Mouse (Mus musculus) stomach, embryonic 14.5 days (tissue): ENCODE results near the gene Tectb. TPM values are rescaled to one million over a fixed set of nuclear protein-coding genes. Genes with fewer than 3 reads are reported as not detected.
"Not testable (repeated sequence)": the region's sequence is repeated elsewhere in the genome, so short reads cannot be mapped to it uniquely, and the experiment has no call there.

Experiments used
- ATAC-seq: fragments of 200-750 bp; cut with Nextera tagmentation; 2 replicates; pipeline ENCODE4 v1.8.0; 2017; ENCODE audit warnings: low read depth, moderate TSS enrichment; ENCODE audit not compliant: insufficient number of reproducible peaks, insufficient read depth, low FRiP score
- H3K27ac ChIP-seq: fragments of 300-500 bp; sonication (generic); 2 replicates; pipeline ENCODE4 v1.5.1; 2014; ENCODE audit warnings: mild to moderate bottlenecking, low read length, moderate library complexity, mixed read lengths
- H3K27me3 ChIP-seq: fragments of 300-500 bp; sonication (generic); 2 replicates; pipeline ENCODE4 v1.6.1; 2014; ENCODE audit warnings: low read length, control low read depth, mixed read lengths; ENCODE audit not compliant: control insufficient read depth, insufficient read depth
- H3K36me3 ChIP-seq: fragments of 300-500 bp; sonication (generic); 2 replicates; pipeline ENCODE4 v1.6.1; 2014; ENCODE audit warnings: mild to moderate bottlenecking, control low read depth, low read length, moderate library complexity, mixed read lengths; ENCODE audit not compliant: control insufficient read depth, insufficient read depth
- H3K4me1 ChIP-seq: fragments of 300-500 bp; sonication (generic); 2 replicates; pipeline ENCODE4 v1.6.1; 2014; ENCODE audit warnings: low read length, control low read depth, mixed read lengths; ENCODE audit not compliant: control insufficient read depth, insufficient read depth
- H3K4me2 ChIP-seq: fragments of 300-500 bp; sonication (generic); replicated peaks from 2 replicates; pipeline ENCODE4 v1.6.1; 2014; ENCODE audit warnings: low read depth, low read length, control low read depth
- H3K4me3 ChIP-seq: fragments of 300-500 bp; sonication (generic); 2 replicates; pipeline ENCODE4 v1.5.1; 2014; ENCODE audit warnings: low read depth, low read length, control low read depth
- H3K9ac ChIP-seq: fragments of 300-500 bp; sonication (generic); replicated peaks from 2 replicates; pipeline ENCODE4 v1.6.1; 2014; ENCODE audit warnings: low read depth, mild to moderate bottlenecking, control low read depth, low read length, moderate library complexity, mixed read lengths
- H3K9me3 ChIP-seq: fragments of 300-500 bp; sonication (generic); 2 replicates; pipeline ENCODE4 v1.6.1; 2016; ENCODE audit warnings: low read depth, low read length, control low read depth; ENCODE audit not compliant: control insufficient read depth
- WGBS: fragments of 180-500 bp; shearing (Covaris S2); extraction: QIAGEN DNeasy Blood & Tissue Kit; methylation state at CpG from one replicate; pipeline ENCODE4 v1.1.7; 2014; 5-methylcytosine and 5-hydroxymethylcytosine counted together
- polyA plus RNA-seq: library from polyadenylated mRNA; unstranded; fragments of >200 nt; fragmentation: Nextera tagmentation; extraction: Ambion mirVana; gene quantifications from 2 replicates; pipeline ENCODE4 v1.2.1, GENCODE M21; 2014

Gene Tectb
- polyA plus RNA-seq, 1 experiment from 2014 or later: 0.12 TPM

GRCm38 (mm10) chr19:55168360-55168759 is 12.2 kb upstream of the Tectb start:
- ATAC-seq: no peak
- Histone ChIP-seq H3K27me3 (no peaks in the 10 kb centered on the region), H3K4me3 (no peak overlapping the region), H3K9me3 (peaks cover 5% of the 10 kb centered on the region; the same call in 1 of the 2 replicates), H3K27ac (no peak overlapping the region), H3K9ac (no peak overlapping the region), H3K4me1 (no peaks in the 10 kb centered on the region), H3K4me2 (no peak overlapping the region), H3K36me3 (no peaks in the 10 kb centered on the region)
- 33% methylated on average over 6 of the region's 6 CpGs for WGBS

GRCm38 (mm10) chr19:55169236-55169729 is 11.2 kb upstream of the Tectb start:
- WGBS: 90% methylated on average over 8 of the region's 8 CpGs
- H3K4me1 ChIP-seq, H3K9me3 ChIP-seq, H3K27me3 ChIP-seq, H3K9ac ChIP-seq, ATAC-seq, H3K27ac ChIP-seq, H3K4me3 ChIP-seq, H3K36me3 ChIP-seq, H3K4me2 ChIP-seq: not testable (repeated sequence)

GRCm38 (mm10) chr19:55170399-55170798 is 10.1 kb upstream of the Tectb start:
- Histone ChIP-seq H3K9me3 (peaks cover 5% of the 10 kb centered on the region; the same call in 1 of the 2 replicates), H3K4me1 (no peaks in the 10 kb centered on the region), H3K27me3 (no peaks in the 10 kb centered on the region), H3K36me3 (no peaks in the 10 kb centered on the region), H3K27ac (no peak overlapping the region), H3K9ac (no peak overlapping the region), H3K4me3 (no peak overlapping the region), H3K4me2 (no peak overlapping the region)
- no peak for ATAC-seq

- Histone ChIP-seq H3K4me2 (no peak overlapping the region), H3K9me3 (peaks cover 5% of the 10 kb centered on the region; the same call in 1 of the 2 replicates), H3K36me3 (no peaks in the 10 kb centered on the region), H3K27ac (no peak overlapping the region), H3K27me3 (no peaks in the 10 kb centered on the region), H3K9ac (no peak overlapping the region), H3K4me1 (no peaks in the 10 kb centered on the region), H3K4me3 (no peak overlapping the region)
- ATAC-seq: no peak
- WGBS: 51% methylated on average over 1 of the region's 1 CpGs
These were observed 8.9 kb upstream of the Tectb start for GRCm38 (mm10) chr19:55171585-55171984.

- Histone ChIP-seq H3K27me3 (no peaks in the 10 kb centered on the region), H3K27ac (no peak overlapping the region), H3K9ac (no peak overlapping the region), H3K36me3 (no peaks in the 10 kb centered on the region), H3K4me2 (no peak overlapping the region), H3K4me3 (no peak overlapping the region), H3K9me3 (no peaks in the 10 kb centered on the region), H3K4me1 (no peaks in the 10 kb centered on the region)
- 93% methylated on average over 3 of the region's 3 CpGs for WGBS
- no peak for ATAC-seq
These were observed 3.4 kb upstream of the Tectb start for GRCm38 (mm10) chr19:55177143-55177542.

- Histone ChIP-seq H3K27ac (no peak overlapping the region), H3K36me3 (no peaks in the 10 kb centered on the region), H3K4me2 (no peak overlapping the region), H3K9ac (no peak overlapping the region), H3K4me1 (no peaks in the 10 kb centered on the region), H3K9me3 (no peaks in the 10 kb centered on the region), H3K27me3 (no peaks in the 10 kb centered on the region), H3K4me3 (no peak overlapping the region)
- no peak for ATAC-seq
- 62% methylated on average over 7 of the region's 7 CpGs for WGBS
These were observed 3.9 kb downstream of the Tectb start for GRCm38 (mm10) chr19:55184442-55184841.

- WGBS: 75% methylated on average over 7 of the region's 7 CpGs
- H3K9me3 ChIP-seq: no peaks in the 10 kb centered on the region
- no peak overlapping the region for H3K4me3 ChIP-seq
- H3K9ac ChIP-seq: no peak overlapping the region
- H3K4me2 ChIP-seq: no peak overlapping the region
- no peak for ATAC-seq
- H3K4me1 ChIP-seq: no peaks in the 10 kb centered on the region
- no peaks in the 10 kb centered on the region for H3K27me3 ChIP-seq
- H3K36me3 ChIP-seq: no peaks in the 10 kb centered on the region
- no peak overlapping the region for H3K27ac ChIP-seq
These were observed 4.5 kb downstream of the Tectb start for GRCm38 (mm10) chr19:55185074-55185473.

- H3K9me3 ChIP-seq: no peaks in the 10 kb centered on the region
- WGBS: 64% methylated on average over 3 of the region's 3 CpGs
- ATAC-seq: no peak
These were observed 5.1 kb downstream of the Tectb start for GRCm38 (mm10) chr19:55185651-55186050.

GRCm38 (mm10) chr19:55190065-55190464 is 9.5 kb downstream of the Tectb start:
- Histone ChIP-seq H3K4me3 (no peak overlapping the region), H3K27ac (no peak overlapping the region), H3K4me2 (no peak overlapping the region), H3K27me3 (no peaks in the 10 kb centered on the region), H3K36me3 (no peaks in the 10 kb centered on the region), H3K9me3 (no peaks in the 10 kb centered on the region), H3K9ac (no peak overlapping the region), H3K4me1 (peaks cover 10% of the 10 kb centered on the region; the same call in 1 of the 2 replicates)
- no peak for ATAC-seq
- 80% methylated on average over 5 of the region's 5 CpGs for WGBS

More at GRCm38 (mm10) chr19:55185651-55186050, 5.1 kb downstream of the Tectb start:
- no peak overlapping the region for H3K4me2 ChIP-seq
- H3K4me3 ChIP-seq: no peak overlapping the region
- no peak overlapping the region for H3K27ac ChIP-seq
- no peak overlapping the region for H3K9ac ChIP-seq
- no peaks in the 10 kb centered on the region for H3K4me1 ChIP-seq
- no peaks in the 10 kb centered on the region for H3K36me3 ChIP-seq
- no peaks in the 10 kb centered on the region for H3K27me3 ChIP-seq
